Mouse (Mus musculus): ENCODE measurements around the gene Acot8. TPM values are rescaled to one million over a fixed set of nuclear protein-coding genes. Genes with fewer than 3 reads are reported as not detected.
A peak's percentile ranks its signal among the peaks of the same experiment; 100 is the strongest.
"Not testable (repeated sequence)": the region's sequence is repeated elsewhere in the genome, so short reads cannot be mapped to it uniquely, and the experiment has no call there.

The Acot8 gene
- polyA plus RNA-seq, 1 experiment from 2014 or later: 24.2 TPM

DNA sequence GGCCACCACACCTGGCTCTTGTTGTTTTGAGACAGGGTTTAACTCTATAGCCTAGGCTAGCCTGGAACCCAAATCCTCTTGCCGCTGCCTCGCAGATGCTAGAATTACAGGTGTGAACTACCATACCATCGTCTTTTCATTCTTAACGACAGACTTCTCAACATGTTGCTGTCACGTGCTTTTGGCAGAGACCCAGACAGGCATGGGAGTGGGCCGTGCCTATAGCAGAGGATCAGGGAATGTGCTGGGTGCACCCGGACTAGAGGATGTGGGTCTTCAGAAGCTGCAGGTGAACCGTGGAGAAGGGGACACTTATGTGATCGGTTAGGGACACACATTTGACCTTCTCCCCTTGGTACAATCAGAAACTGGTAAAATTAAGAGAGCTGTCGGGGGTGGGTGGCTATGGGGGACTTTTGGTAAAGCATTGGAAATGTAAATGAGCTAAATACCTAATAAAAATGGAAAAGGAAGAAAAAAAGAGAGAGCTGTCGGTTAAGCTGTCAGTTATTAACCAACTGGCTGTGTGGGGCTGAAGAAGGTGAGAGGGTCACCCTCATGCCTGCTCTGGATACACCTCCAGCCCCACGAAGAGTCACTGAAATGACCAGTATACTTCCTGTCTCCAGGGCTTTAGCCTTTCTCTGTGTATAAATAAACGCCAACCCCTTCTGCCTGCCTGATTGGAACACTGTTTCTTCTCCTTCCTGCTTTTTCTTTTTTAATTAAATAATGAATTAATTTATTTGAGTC, 4.3 kb downstream of the Acot8 start:
- Histone ChIP-seq H3K4me2 (ENCODE audit: low read depth, low read length) (no peak overlapping the region), H3K27me3 (ENCODE audit: control insufficient read depth, insufficient read depth, low read length) (no peaks in the 10 kb centered on the region), H3K27ac (ENCODE audit: low read depth, low read length) (no peak overlapping the region), H3K4me3 (ENCODE audit: low read depth, low read length) (no peak overlapping the region), H3K9ac (replicated peaks; ENCODE audit: low read depth, low read length) (no peak overlapping the region), H3K4me1 (ENCODE audit: control insufficient read depth, insufficient read depth, low read length) (peaks cover 13% of the 10 kb centered on the region), H3K36me3 (ENCODE audit: control insufficient read depth, insufficient read depth, low read length) (peaks cover 16% of the 10 kb centered on the region), H3K9me3 (ENCODE audit: control insufficient read depth, low read length) (no peaks in the 10 kb centered on the region)
- no peak for ATAC-seq (ENCODE audit: low read depth)
- 95% methylated on average over 13 of the region's 13 CpGs for WGBS

DNA sequence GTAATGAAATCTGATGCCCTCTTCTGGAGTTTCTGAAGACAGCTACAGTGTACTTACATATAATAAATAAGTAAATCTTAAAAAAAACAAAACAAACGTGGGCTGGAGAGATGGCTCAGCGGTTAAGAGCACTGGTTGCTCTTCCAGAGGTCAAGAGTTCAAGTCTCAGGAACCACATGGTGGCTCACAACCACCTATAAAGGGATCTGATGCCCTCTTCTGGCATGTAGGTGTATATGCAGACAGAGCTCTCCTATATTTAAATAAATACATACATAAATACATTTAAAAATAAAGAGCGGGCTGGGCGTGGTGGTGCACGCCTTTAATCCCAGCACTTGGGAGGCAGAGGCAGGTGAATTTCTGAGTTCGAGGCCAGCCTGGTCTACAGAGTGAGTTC, 6.1 kb downstream of the Acot8 start:
- not testable (repeated sequence) for H3K27ac ChIP-seq (ENCODE audit: low read depth, low read length); H3K4me2 ChIP-seq (ENCODE audit: low read depth, low read length); H3K9ac ChIP-seq (replicated peaks; ENCODE audit: low read depth, low read length); ATAC-seq (ENCODE audit: low read depth); H3K4me1 ChIP-seq (ENCODE audit: control insufficient read depth, insufficient read depth, low read length); H3K9me3 ChIP-seq (ENCODE audit: control insufficient read depth, low read length); H3K27me3 ChIP-seq (ENCODE audit: control insufficient read depth, insufficient read depth, low read length); H3K4me3 ChIP-seq (ENCODE audit: low read depth, low read length)
- peaks cover 26% of the 10 kb centered on the region for H3K36me3 ChIP-seq (ENCODE audit: control insufficient read depth, insufficient read depth, low read length)
- WGBS: 86% methylated on average over 6 of the region's 6 CpGs

DNA sequence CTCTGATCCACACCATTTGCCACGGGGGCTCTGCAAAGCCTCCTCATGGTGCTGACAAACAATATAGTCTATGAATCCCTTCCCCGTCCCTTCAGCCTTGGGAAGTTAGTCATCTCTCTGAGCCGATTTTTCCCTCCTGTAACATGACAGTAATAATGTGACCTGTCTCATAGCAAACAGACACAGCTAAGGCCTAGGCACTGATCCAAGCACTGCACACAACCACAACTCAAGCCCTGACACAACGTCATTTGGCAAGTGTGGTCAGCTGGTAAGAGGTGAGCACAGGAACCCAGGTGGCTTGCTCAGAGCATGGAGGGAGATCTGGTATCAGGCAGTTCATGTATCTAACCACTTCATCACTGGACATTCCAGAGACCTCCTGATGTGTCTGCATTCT, 8.8 kb downstream of the Acot8 start:
- Histone ChIP-seq H3K9ac (replicated peaks; ENCODE audit: low read depth, low read length) (no peak overlapping the region), H3K4me1 (ENCODE audit: control insufficient read depth, insufficient read depth, low read length) (no peaks in the 10 kb centered on the region), H3K9me3 (ENCODE audit: control insufficient read depth, low read length) (no peaks in the 10 kb centered on the region), H3K4me2 (ENCODE audit: low read depth, low read length) (no peak overlapping the region), H3K27me3 (ENCODE audit: control insufficient read depth, insufficient read depth, low read length) (no peaks in the 10 kb centered on the region), H3K27ac (ENCODE audit: low read depth, low read length) (no peak overlapping the region), H3K36me3 (ENCODE audit: control insufficient read depth, insufficient read depth, low read length) (peaks cover 41% of the 10 kb centered on the region), H3K4me3 (ENCODE audit: low read depth, low read length) (no peak overlapping the region)
- WGBS: 90% methylated on average over 4 of the region's 4 CpGs
- no peak for ATAC-seq (ENCODE audit: low read depth)

DNA sequence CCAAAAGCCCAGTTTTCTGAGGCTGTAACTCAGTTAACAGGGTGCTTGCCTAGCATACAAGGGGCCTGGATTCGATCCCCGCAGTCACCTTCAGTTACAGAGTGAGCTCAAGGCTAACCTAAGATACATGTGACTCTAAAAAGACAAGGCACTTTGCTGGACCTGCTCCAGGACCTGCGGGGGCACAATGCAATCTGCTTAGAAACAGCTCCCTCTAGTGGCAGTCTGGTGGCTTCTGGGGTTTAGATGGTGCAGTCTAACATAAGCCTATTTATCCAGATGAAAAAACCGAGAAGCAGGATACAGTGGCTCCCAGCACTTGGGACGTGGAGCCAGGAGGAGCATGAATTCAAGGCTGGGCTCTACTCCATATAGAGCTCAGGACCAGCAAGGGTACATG, 10.4 kb downstream of the Acot8 start:
- ATAC-seq (ENCODE audit: low read depth): peak; percentile 50; the same call in 1 of the 2 replicates
- Histone ChIP-seq H3K9ac (replicated peaks; ENCODE audit: low read depth, low read length) (no peak overlapping the region), H3K27me3 (ENCODE audit: control insufficient read depth, insufficient read depth, low read length) (no peaks in the 10 kb centered on the region), H3K4me1 (ENCODE audit: control insufficient read depth, insufficient read depth, low read length) (no peaks in the 10 kb centered on the region), H3K4me2 (ENCODE audit: low read depth, low read length) (no peak overlapping the region), H3K36me3 (ENCODE audit: control insufficient read depth, insufficient read depth, low read length) (peaks cover 41% of the 10 kb centered on the region), H3K27ac (ENCODE audit: low read depth, low read length) (no peak overlapping the region), H3K9me3 (ENCODE audit: control insufficient read depth, low read length) (no peaks in the 10 kb centered on the region), H3K4me3 (ENCODE audit: low read depth, low read length) (no peak overlapping the region)
- WGBS: 35% methylated on average over 5 of the region's 5 CpGs

DNA sequence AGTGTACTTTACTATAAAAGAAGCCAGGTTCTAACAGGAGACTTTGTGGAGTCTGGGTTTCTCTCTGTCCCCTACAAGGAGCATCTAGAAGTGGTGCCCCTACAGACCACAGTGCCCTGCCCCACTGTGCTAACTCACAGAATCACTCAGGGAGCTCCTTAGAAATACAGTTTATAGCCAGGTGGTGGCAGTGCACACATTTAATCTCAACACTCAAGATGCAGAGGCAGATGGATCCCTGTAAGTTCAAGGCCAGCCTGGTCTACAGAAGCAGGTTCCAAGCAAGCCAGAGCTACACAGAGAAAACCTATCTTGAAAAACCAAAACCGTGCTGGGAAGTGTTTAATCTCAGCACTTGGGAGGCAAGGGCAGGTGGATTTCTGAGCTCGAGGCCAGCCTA, 10.9 kb downstream of the Acot8 start:
- Histone ChIP-seq H3K4me1 (ENCODE audit: control insufficient read depth, insufficient read depth, low read length) (no peaks in the 10 kb centered on the region), H3K27ac (ENCODE audit: low read depth, low read length) (no peak overlapping the region), H3K9me3 (ENCODE audit: control insufficient read depth, low read length) (no peaks in the 10 kb centered on the region), H3K4me3 (ENCODE audit: low read depth, low read length) (no peak overlapping the region), H3K9ac (replicated peaks; ENCODE audit: low read depth, low read length) (no peak overlapping the region), H3K27me3 (ENCODE audit: control insufficient read depth, insufficient read depth, low read length) (no peaks in the 10 kb centered on the region), H3K4me2 (ENCODE audit: low read depth, low read length) (no peak overlapping the region), H3K36me3 (ENCODE audit: control insufficient read depth, insufficient read depth, low read length) (peaks cover 38% of the 10 kb centered on the region)
- WGBS: 92% methylated on average over 2 of the region's 2 CpGs
- no peak for ATAC-seq (ENCODE audit: low read depth)

DNA sequence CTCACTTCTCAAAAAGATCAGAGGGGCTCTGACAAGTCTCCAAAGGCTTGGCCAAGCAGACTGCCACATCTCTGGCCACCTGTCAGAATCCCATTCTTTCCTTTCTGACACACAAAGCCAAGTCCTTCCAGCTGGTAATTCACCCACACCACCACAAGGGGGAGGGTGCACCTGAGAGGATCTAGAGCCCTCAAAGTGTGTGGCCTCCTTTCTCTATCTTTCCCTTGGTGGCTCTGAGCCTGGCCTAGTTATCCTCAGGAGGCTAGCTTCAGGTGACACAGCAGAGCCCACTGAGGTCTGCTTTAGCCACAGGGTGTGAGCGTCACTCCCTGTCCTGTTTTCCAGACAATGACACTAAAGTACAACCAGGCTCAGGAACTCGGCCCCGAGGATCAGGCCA, 11.4 kb downstream of the Acot8 start:
- Histone ChIP-seq H3K36me3 (ENCODE audit: control insufficient read depth, insufficient read depth, low read length) (peaks cover 38% of the 10 kb centered on the region), H3K27ac (ENCODE audit: low read depth, low read length) (no peak overlapping the region), H3K4me2 (ENCODE audit: low read depth, low read length) (no peak overlapping the region), H3K4me1 (ENCODE audit: control insufficient read depth, insufficient read depth, low read length) (no peaks in the 10 kb centered on the region), H3K9me3 (ENCODE audit: control insufficient read depth, low read length) (no peaks in the 10 kb centered on the region), H3K4me3 (ENCODE audit: low read depth, low read length) (no peak overlapping the region), H3K9ac (replicated peaks; ENCODE audit: low read depth, low read length) (no peak overlapping the region), H3K27me3 (ENCODE audit: control insufficient read depth, insufficient read depth, low read length) (no peaks in the 10 kb centered on the region)
- WGBS: 82% methylated on average over 3 of the region's 3 CpGs
- ATAC-seq (ENCODE audit: low read depth): no peak

DNA sequence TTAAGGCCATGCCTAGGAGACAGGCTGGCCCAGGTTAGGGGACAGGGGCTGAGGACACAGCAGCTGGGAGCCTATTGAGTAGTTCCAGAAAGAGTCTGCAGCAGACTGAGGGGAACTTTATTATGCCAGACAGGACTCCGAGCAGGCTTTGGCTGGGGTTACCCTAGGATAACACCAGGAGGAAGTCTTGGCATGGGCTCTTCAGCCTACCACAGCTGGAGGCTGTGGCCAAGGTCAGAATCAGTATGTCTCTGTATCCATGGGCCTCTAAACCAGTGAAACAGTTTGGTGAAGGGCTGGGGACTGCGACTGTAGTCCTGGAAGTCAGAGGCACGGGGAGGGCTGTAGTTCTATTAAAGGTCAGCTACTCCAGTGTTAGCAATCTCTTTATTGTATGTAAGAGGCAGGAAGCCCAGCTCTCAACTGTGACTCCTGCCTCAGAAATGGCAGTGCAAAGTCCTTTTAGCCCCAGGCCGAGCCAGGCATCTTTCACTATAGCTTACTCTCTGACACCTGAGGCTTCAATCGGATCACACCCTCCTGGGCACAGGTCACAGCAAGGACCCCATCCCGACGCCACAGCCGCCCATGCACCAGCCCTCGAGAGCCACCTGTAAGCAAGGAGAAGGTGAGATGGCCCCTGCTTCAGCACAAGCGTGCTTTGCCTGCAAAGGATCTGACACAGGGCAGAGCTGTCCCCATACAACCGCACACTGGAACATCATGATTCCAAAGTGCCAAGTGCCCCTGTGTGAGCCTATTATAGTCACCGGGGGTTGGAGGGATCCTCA, 12.1 kb downstream of the Acot8 start:
- H3K36me3 ChIP-seq (ENCODE audit: control insufficient read depth, insufficient read depth, low read length): peaks cover 36% of the 10 kb centered on the region
- WGBS: 94% methylated on average over 12 of the region's 12 CpGs

DNA sequence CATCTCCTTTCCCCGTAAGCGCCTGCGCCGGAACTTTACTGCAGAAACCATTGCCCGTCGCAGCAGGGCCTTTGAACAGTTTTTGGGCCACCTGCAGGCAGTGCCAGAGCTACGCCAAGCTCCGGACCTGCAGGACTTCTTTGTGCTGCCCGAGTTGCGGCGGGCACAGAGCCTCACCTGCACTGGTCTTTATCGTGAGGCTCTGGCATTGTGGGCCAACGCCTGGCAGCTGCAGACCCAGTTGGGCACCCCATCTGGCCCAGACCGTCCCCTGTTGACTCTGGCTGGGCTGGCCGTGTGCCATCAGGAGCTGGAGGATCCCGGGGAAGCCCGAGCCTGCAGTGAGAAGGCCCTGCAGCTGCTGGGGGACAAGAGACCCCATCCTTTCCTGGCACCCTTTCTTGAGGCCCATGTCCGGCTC, 12.8 kb downstream of the Acot8 start:
- Histone ChIP-seq H3K4me3 (ENCODE audit: low read depth, low read length) (no peak overlapping the region), H3K27me3 (ENCODE audit: control insufficient read depth, insufficient read depth, low read length) (no peaks in the 10 kb centered on the region), H3K9ac (replicated peaks; ENCODE audit: low read depth, low read length) (no peak overlapping the region), H3K9me3 (ENCODE audit: control insufficient read depth, low read length) (no peaks in the 10 kb centered on the region), H3K27ac (ENCODE audit: low read depth, low read length) (no peak overlapping the region), H3K36me3 (ENCODE audit: control insufficient read depth, insufficient read depth, low read length) (peaks cover 32% of the 10 kb centered on the region), H3K4me1 (ENCODE audit: control insufficient read depth, insufficient read depth, low read length) (no peaks in the 10 kb centered on the region), H3K4me2 (ENCODE audit: low read depth, low read length) (no peak overlapping the region)
- WGBS: 88% methylated on average over 18 of the region's 18 CpGs
- no peak for ATAC-seq (ENCODE audit: low read depth)

More for the DNA sequence above, 12.1 kb downstream of the Acot8 start:
- Histone ChIP-seq H3K27ac (ENCODE audit: low read depth, low read length) (no peak overlapping the region), H3K9me3 (ENCODE audit: control insufficient read depth, low read length) (no peaks in the 10 kb centered on the region), H3K4me1 (ENCODE audit: control insufficient read depth, insufficient read depth, low read length) (no peaks in the 10 kb centered on the region), H3K4me2 (ENCODE audit: low read depth, low read length) (no peak overlapping the region), H3K27me3 (ENCODE audit: control insufficient read depth, insufficient read depth, low read length) (no peaks in the 10 kb centered on the region), H3K4me3 (ENCODE audit: low read depth, low read length) (no peak overlapping the region), H3K9ac (replicated peaks; ENCODE audit: low read depth, low read length) (no peak overlapping the region)
- no peak for ATAC-seq (ENCODE audit: low read depth)

DNA sequence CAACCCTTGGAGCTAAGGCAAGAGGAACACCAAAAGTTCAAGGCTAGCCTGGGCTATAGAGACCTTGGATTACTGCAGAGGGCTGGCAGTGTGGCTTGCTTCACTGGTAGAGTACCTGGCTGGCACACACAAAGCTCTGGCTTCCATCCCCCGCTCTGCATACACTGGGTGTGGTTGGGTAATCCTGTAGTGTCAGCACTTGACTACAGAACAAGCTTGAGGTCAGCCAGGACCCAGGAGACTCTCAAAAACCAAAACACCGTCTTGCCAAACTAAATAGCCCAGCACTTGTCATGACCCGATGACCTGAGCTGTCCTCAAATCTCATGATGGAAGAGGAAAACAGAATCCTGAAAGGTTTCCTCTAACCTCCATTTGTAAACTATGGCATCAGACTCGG, 14.2 kb downstream of the Acot8 start:
- 89% methylated on average over 4 of the region's 4 CpGs for WGBS
- no peak for ATAC-seq (ENCODE audit: low read depth)

More for the DNA sequence above, 14.2 kb downstream of the Acot8 start:
- H3K27me3 ChIP-seq (ENCODE audit: control insufficient read depth, insufficient read depth, low read length): no peaks in the 10 kb centered on the region
- H3K4me2 ChIP-seq (ENCODE audit: low read depth, low read length): no peak overlapping the region
- no peaks in the 10 kb centered on the region for H3K9me3 ChIP-seq (ENCODE audit: control insufficient read depth, low read length)
- H3K4me1 ChIP-seq (ENCODE audit: control insufficient read depth, insufficient read depth, low read length): no peaks in the 10 kb centered on the region
- no peak overlapping the region for H3K4me3 ChIP-seq (ENCODE audit: low read depth, low read length)
- peaks cover 26% of the 10 kb centered on the region for H3K36me3 ChIP-seq (ENCODE audit: control insufficient read depth, insufficient read depth, low read length)
- H3K9ac ChIP-seq (replicated peaks; ENCODE audit: low read depth, low read length): no peak overlapping the region
- no peak overlapping the region for H3K27ac ChIP-seq (ENCODE audit: low read depth, low read length)

All from neural tube, embryonic 14.5 days (tissue).